Mouse (Mus musculus) WW6 (cell line): ENCODE results near the gene Gm42906.

Source experiments
- DNase-seq: peaks from one replicate; pipeline ENCODE4 v3.0.0-alpha.2; 2013; ENCODE audit warnings: low read depth, low spot score

Gm42906 gene

GRCm38 (mm10) chr5:151026069-151026468, 401.9 kb downstream of the Gm42906 start:
- DNase-seq: no peak

GRCm38 (mm10) chr5:151024483-151024882, 403.5 kb downstream of the Gm42906 start:
- DNase-seq: no peak

- no peak for DNase-seq
These were observed 404.5 kb downstream of the Gm42906 start for GRCm38 (mm10) chr5:151023461-151023860.

GRCm38 (mm10) chr5:151022939-151023338, 405.0 kb downstream of the Gm42906 start:
- no peak for DNase-seq

GRCm38 (mm10) chr5:151022026-151022425, 405.9 kb downstream of the Gm42906 start:
- no peak for DNase-seq

- no peak for DNase-seq
These were observed 407.1 kb downstream of the Gm42906 start for GRCm38 (mm10) chr5:151020831-151021230.

- DNase-seq: no peak
These were observed 407.7 kb downstream of the Gm42906 start for GRCm38 (mm10) chr5:151020031-151020820.

GRCm38 (mm10) chr5:151018959-151019358, 409.0 kb downstream of the Gm42906 start:
- no peak for DNase-seq

GRCm38 (mm10) chr5:151018450-151018849, 409.5 kb downstream of the Gm42906 start:
- DNase-seq: no peak
